Mouse (Mus musculus) induced T-regulatory cell, adult 2 months (primary cell): ENCODE measurements around the gene Rnps1.
"Not testable (repeated sequence)": the region's sequence is repeated elsewhere in the genome, so short reads cannot be mapped to it uniquely, and the experiment has no call there.

Experiments used
- DNase-seq: peaks from one replicate; pipeline ENCODE4 v3.0.0-alpha.2; 2012; ENCODE audit warnings: low read depth

Gene Rnps1

GRCm38 (mm10) chr17:24414230-24414976 is at the start of gene Rnps1:
Gene Rnps1 (plus strand): TSS chr17:24414565.
- DNase-seq, result peak; percentile 99

GRCm38 (mm10) chr17:24365863-24366262 is 48.5 kb upstream of the Rnps1 start:
- no peak for DNase-seq

- no peak for DNase-seq
These were observed 39.2 kb upstream of the Rnps1 start for GRCm38 (mm10) chr17:24375094-24375712.

- no peak for DNase-seq
These were observed 38.5 kb upstream of the Rnps1 start for GRCm38 (mm10) chr17:24375886-24376285.

- no peak for DNase-seq
These were observed 35.9 kb upstream of the Rnps1 start for GRCm38 (mm10) chr17:24378496-24378895.

GRCm38 (mm10) chr17:24383789-24384188 is 30.6 kb upstream of the Rnps1 start:
- DNase-seq, result no peak

GRCm38 (mm10) chr17:24388711-24389110 is 25.7 kb upstream of the Rnps1 start:
- DNase-seq, result no peak

GRCm38 (mm10) chr17:24389865-24390264 is 24.5 kb upstream of the Rnps1 start:
- peak; percentile 55 for DNase-seq

GRCm38 (mm10) chr17:24391149-24391548 is 23.2 kb upstream of the Rnps1 start:
- DNase-seq, result peak; percentile 41

GRCm38 (mm10) chr17:24393527-24393926 is 20.8 kb upstream of the Rnps1 start:
- DNase-seq, result no peak

GRCm38 (mm10) chr17:24394456-24394855 is 19.9 kb upstream of the Rnps1 start:
- DNase-seq, result no peak

- no peak for DNase-seq
These were observed 12.0 kb upstream of the Rnps1 start for GRCm38 (mm10) chr17:24402371-24402770.

- DNase-seq, result no peak
These were observed 7.1 kb upstream of the Rnps1 start for GRCm38 (mm10) chr17:24407116-24407803.

- DNase-seq, result peak; percentile 78
These were observed 681 bp upstream of the Rnps1 start for GRCm38 (mm10) chr17:24413557-24414211.

- DNase-seq, result no peak
These were observed 646 bp downstream of the Rnps1 start for GRCm38 (mm10) chr17:24415011-24415410.

- DNase-seq, result no peak
These were observed 1.8 kb downstream of the Rnps1 start for GRCm38 (mm10) chr17:24416051-24416652.

GRCm38 (mm10) chr17:24423114-24423513 is 8.7 kb downstream of the Rnps1 start:
- no peak for DNase-seq

- no peak for DNase-seq
These were observed 10.1 kb downstream of the Rnps1 start for GRCm38 (mm10) chr17:24424489-24424888.

- not testable (repeated sequence) for DNase-seq
These were observed 11.0 kb downstream of the Rnps1 start for GRCm38 (mm10) chr17:24425326-24425725.

GRCm38 (mm10) chr17:24425905-24426304 is 11.5 kb downstream of the Rnps1 start:
- DNase-seq, result peak; percentile 32

GRCm38 (mm10) chr17:24426471-24427169 is 12.3 kb downstream of the Rnps1 start, which contains the start of gene Eci1:
Gene Eci1 (plus strand): TSS chr17:24426641.
- DNase-seq, result peak; percentile 84
